In genomic region chrX:51767457-51767856, GRCm38 (mm10) we compare ENCODE assay signal across 12 mouse cellular contexts. TPM values are rescaled to one million over a fixed set of nuclear protein-coding genes. Genes with fewer than 3 reads are reported as not detected.
DNase-seq lines count a peak whose midpoint lies in the region; ATAC-seq lines count a peak whose summit lies in the region.
"Had no signal": no experiment of that assay in that cellular context is flagged by ENCODE, and none has a peak within 500 bp of the region (broad histone marks: within the 10 kb centered on the region; RNA-seq: fewer than 3 reads in every experiment).

No protein-coding gene starts in this region.

- H3K4me1 ChIP-seq in forebrain, embryonic 14.5 days (ENCODE audit: control insufficient read depth, insufficient read depth, low read length): no peaks in the 10 kb centered on the region
- no peaks in the 10 kb centered on the region for H3K4me1 ChIP-seq in forebrain, embryonic 13.5 days
- H3K4me1 ChIP-seq: embryonic facial prominence, embryonic 13.5 days had no signal

- H3K9me3 ChIP-seq in forebrain, embryonic 14.5 days (replicated peaks; ENCODE audit: control insufficient read depth, low read length): no peaks in the 10 kb centered on the region
- no peaks in the 10 kb centered on the region for H3K9me3 ChIP-seq in forebrain, embryonic 13.5 days (replicated peaks)
- H3K9me3 ChIP-seq: embryonic facial prominence, embryonic 13.5 days had no signal

- H3K4me3 ChIP-seq in forebrain, embryonic 14.5 days (ENCODE audit: low read depth, low read length): no peak overlapping the region
- H3K4me3 ChIP-seq in forebrain, embryonic 13.5 days: no peak overlapping the region
- H3K4me3 ChIP-seq: embryonic facial prominence, embryonic 13.5 days had no signal

- intact Hi-C loops in left cerebral cortex, postnatal 4 days (cut with DNase I): no loop called here

- DNase-seq in forebrain, embryonic 14.5 days (ENCODE audit: low spot score): peak; percentile 11
- DNase-seq in left cerebral cortex, postnatal 4 days: peak; percentile 5
- no peak for DNase-seq in left cerebral cortex, adult 11 months (ENCODE audit: low spot score)
- DNase-seq in ZHBTc4 (ENCODE audit: low read depth, low spot score): peak; percentile 10
- DNase-seq in kidney, postnatal 10 days: peak; percentile 38
- DNase-seq in thymus, postnatal 36 days: no peak
- no peak for DNase-seq in cerebellum, postnatal 36 days
- DNase-seq: right cerebral cortex, postnatal 25 days had no signal

- H3K27ac ChIP-seq in forebrain, embryonic 14.5 days (ENCODE audit: low read depth, low read length): no peak overlapping the region
- no peak overlapping the region for H3K27ac ChIP-seq in forebrain, embryonic 13.5 days
- H3K27ac ChIP-seq: embryonic facial prominence, embryonic 13.5 days had no signal

- H3K9ac ChIP-seq in forebrain, embryonic 14.5 days (ENCODE audit: low read length): no peak overlapping the region
- no peak overlapping the region for H3K9ac ChIP-seq in forebrain, embryonic 13.5 days
- H3K9ac ChIP-seq: embryonic facial prominence, embryonic 13.5 days had no signal

- 17% methylated on average over 1 of the region's 1 CpGs for WGBS in forebrain, embryonic 14.5 days
- 6% methylated on average over 1 of the region's 1 CpGs for WGBS in forebrain, embryonic 13.5 days

- no peaks in the 10 kb centered on the region for H3K36me3 ChIP-seq in forebrain, embryonic 14.5 days (ENCODE audit: control insufficient read depth, insufficient read depth, low read length)
- no peaks in the 10 kb centered on the region for H3K36me3 ChIP-seq in forebrain, embryonic 13.5 days (ENCODE audit: poor library complexity, severe bottlenecking)
- H3K36me3 ChIP-seq: embryonic facial prominence, embryonic 13.5 days had no signal

- H3K27me3 ChIP-seq in forebrain, embryonic 14.5 days (replicated peaks; ENCODE audit: control insufficient read depth, insufficient read depth, low read length): no peaks in the 10 kb centered on the region
- no peaks in the 10 kb centered on the region for H3K27me3 ChIP-seq in forebrain, embryonic 13.5 days
- H3K27me3 ChIP-seq: embryonic facial prominence, embryonic 13.5 days had no signal

- H3K4me2 ChIP-seq in forebrain, embryonic 14.5 days (ENCODE audit: low read length): no peak overlapping the region
- H3K4me2 ChIP-seq in forebrain, embryonic 13.5 days: no peak overlapping the region
- H3K4me2 ChIP-seq: embryonic facial prominence, embryonic 13.5 days had no signal

- ATAC-seq in forebrain, embryonic 14.5 days: no peak
- no peak for ATAC-seq in forebrain, embryonic 13.5 days

RNA-seq across cellular contexts. Expression of gene Usp26, which starts 33.6 kb away (rescaled TPM):
- not detected in 2 replicates for polyA plus RNA-seq in forebrain, embryonic 14.5 days (2014; fragmentation: Nextera tagmentation; extraction: Ambion mirVana)
- not detected in 2 replicates for polyA plus RNA-seq in forebrain, embryonic 13.5 days (2015; fragmentation: Nextera tagmentation; extraction: Ambion mirVana)
- total RNA-seq in left cerebral cortex, postnatal 4 days (2021): not detected
- total RNA-seq: megakaryocyte progenitor cell, adult 5-6 weeks had no signal
- polyA plus RNA-seq: embryonic facial prominence, embryonic 13.5 days; intestine, embryonic 14.5 days had no signal

Comparison
In these comparisons a context has a peak if more than half of its experiments do, and no peak if none do; other contexts are left out.
1. DNase-seq: peak in forebrain, embryonic 14.5 days (single experiment), left cerebral cortex, postnatal 4 days (single experiment), ZHBTc4 (single experiment) and kidney, postnatal 10 days (single experiment); none in left cerebral cortex, adult 11 months (single experiment), thymus, postnatal 36 days (0 of 2) and cerebellum, postnatal 36 days (0 of 2).